Mouse (Mus musculus) adrenal gland, postnatal 14 days (tissue): ENCODE measurements around the gene Vnn1. TPM values are rescaled to one million over a fixed set of nuclear protein-coding genes. Genes with fewer than 3 reads are reported as not detected.

ENCODE experiments used
- total RNA-seq: library from RNA; stranded (reverse); gene quantifications from 2 replicates; pipeline ENCODE4 v1.2.3, GENCODE M21; 2021

Vnn1 gene
- total RNA-seq, 1 experiment from 2014 or later, result 27.7 TPM

Other genes with a start within 250 kb of the Vnn1 start
- gene Rps12, start 107.4 kb upstream of the Vnn1 start, total RNA-seq, result 463 and 535 TPM in 2 replicates
- 25.1 and 33.2 TPM in 2 replicates for gene Slc18b1, start 97.7 kb upstream of the Vnn1 start, total RNA-seq
- 19.2 and 36.6 TPM in 2 replicates for gene Vnn3, start 43.2 kb upstream of the Vnn1 start, total RNA-seq
- not detected in 2 replicates for gene Taar1, start 25.7 kb downstream of the Vnn1 start, total RNA-seq
- not detected in 2 replicates for gene Taar2, start 43.9 kb downstream of the Vnn1 start, total RNA-seq
- gene Taar3, start 54.9 kb downstream of the Vnn1 start, total RNA-seq, result not detected in 2 replicates
- not detected in 2 replicates for gene Taar4, start 65.8 kb downstream of the Vnn1 start, total RNA-seq
- not detected in 2 replicates for gene Taar5, start 76.0 kb downstream of the Vnn1 start, total RNA-seq
- gene Taar6, start 91.0 kb downstream of the Vnn1 start, total RNA-seq, result not detected in 2 replicates
- gene Taar7a, start 98.8 kb downstream of the Vnn1 start, total RNA-seq, result not detected in 2 replicates
- not detected in 2 replicates for gene Taar7b, start 105.3 kb downstream of the Vnn1 start, total RNA-seq
- not detected in 2 replicates for gene Taar7d, start 132.5 kb downstream of the Vnn1 start, total RNA-seq
- not detected in 2 replicates for gene Taar7e, start 142.9 kb downstream of the Vnn1 start, total RNA-seq
- gene Taar7f, start 154.8 kb downstream of the Vnn1 start, total RNA-seq, result not detected in 2 replicates
- not detected in 2 replicates for gene Taar8a, start 181.8 kb downstream of the Vnn1 start, total RNA-seq
- not detected in 2 replicates for gene Taar8b, start 197.6 kb downstream of the Vnn1 start, total RNA-seq
- gene Taar8c, start 207.2 kb downstream of the Vnn1 start, total RNA-seq, result not detected in 2 replicates
- not detected in 2 replicates for gene Taar9, start 214.8 kb downstream of the Vnn1 start, total RNA-seq